Mouse (Mus musculus) neural tube, embryonic 14.5 days (tissue): ENCODE measurements around the gene Park7. TPM values are rescaled to one million over a fixed set of nuclear protein-coding genes. Genes with fewer than 3 reads are reported as not detected.

Source experiments
- ATAC-seq: fragments of 200-750 bp; cut with Nextera tagmentation; 2 replicates; pipeline ENCODE4 v1.8.0; 2017; ENCODE audit warnings: low read depth, mild to moderate bottlenecking, moderate TSS enrichment, moderate library complexity
- H3K27ac ChIP-seq: fragments of 300-500 bp; sonication (generic); 2 replicates; pipeline ENCODE4 v1.5.1; 2014; ENCODE audit warnings: low read depth, mild to moderate bottlenecking, control low read depth, low read length, moderate library complexity, mixed read lengths
- H3K27me3 ChIP-seq: fragments of 300-500 bp; sonication (generic); 2 replicates; pipeline ENCODE4 v1.6.1; 2014; ENCODE audit warnings: low read length; ENCODE audit not compliant: control insufficient read depth, insufficient read depth
- H3K36me3 ChIP-seq: fragments of 300-500 bp; sonication (generic); 2 replicates; pipeline ENCODE4 v1.6.1; 2014; ENCODE audit warnings: low read length, mixed read lengths; ENCODE audit not compliant: control insufficient read depth, insufficient read depth
- H3K4me1 ChIP-seq: fragments of 300-500 bp; sonication (generic); 2 replicates; pipeline ENCODE4 v1.6.1; 2014; ENCODE audit warnings: low read length; ENCODE audit not compliant: control insufficient read depth, insufficient read depth
- H3K4me2 ChIP-seq: fragments of 300-500 bp; sonication (generic); 2 replicates; pipeline ENCODE4 v1.6.1; 2014; ENCODE audit warnings: mild to moderate bottlenecking, low read depth, low read length, control low read depth
- H3K4me3 ChIP-seq: fragments of 300-500 bp; sonication (generic); 2 replicates; pipeline ENCODE4 v1.5.1; 2014; ENCODE audit warnings: low read depth, low read length, control low read depth, mixed read lengths
- H3K9ac ChIP-seq: fragments of 300-500 bp; sonication (generic); replicated peaks from 2 replicates; pipeline ENCODE4 v1.6.1; 2014; ENCODE audit warnings: low read depth, mild to moderate bottlenecking, control low read depth, low read length, mixed read lengths
- H3K9me3 ChIP-seq: fragments of 300-500 bp; sonication (generic); 2 replicates; pipeline ENCODE4 v1.6.1; 2016; ENCODE audit warnings: low read length; ENCODE audit not compliant: control insufficient read depth
- WGBS: fragments of 180-500 bp; shearing (Covaris S2); extraction: QIAGEN DNeasy Blood & Tissue Kit; methylation state at CpG from one replicate; pipeline ENCODE4 v1.1.7; 2014; 5-methylcytosine and 5-hydroxymethylcytosine counted together
- polyA plus RNA-seq: library from polyadenylated mRNA; unstranded; fragments of >200 nt; fragmentation: Nextera tagmentation; extraction: Ambion mirVana; gene quantifications from 2 replicates; pipeline ENCODE4 v1.2.1, GENCODE M21; 2014

The Park7 gene
- polyA plus RNA-seq, result 380 and 397 TPM in 2 replicates

DNA sequence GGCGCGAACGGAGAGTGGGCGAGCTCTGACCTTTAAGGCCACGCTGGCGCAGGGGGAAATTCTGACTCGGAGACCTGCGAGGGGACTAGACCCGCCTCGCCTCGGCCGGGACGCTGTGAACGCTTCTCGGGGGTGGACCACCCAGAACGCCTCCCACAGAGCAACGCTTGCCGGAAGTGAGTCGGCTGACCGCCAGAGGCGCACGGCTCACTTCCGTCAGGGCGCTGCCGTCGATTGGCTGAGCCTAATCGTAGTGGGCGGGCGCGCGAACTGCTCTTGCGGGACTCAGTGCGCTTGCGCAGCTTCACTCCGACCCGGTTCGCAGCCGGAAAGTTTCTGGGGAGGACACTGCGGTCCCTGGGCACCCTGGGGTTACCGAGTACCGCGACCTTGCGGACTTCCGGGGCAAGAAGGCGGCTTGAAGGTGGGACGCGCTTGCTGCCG is at the start of gene Park7, which contains the start of gene Tnfrsf9:
Gene Park7, minus strand, starts transcription at position 148 of the 444 bp plus-strand sequence.
Gene Tnfrsf9, plus strand, starts transcription at position 273 of the 444 bp plus-strand sequence.
- Histone ChIP-seq H3K9me3 (no peaks in the 10 kb centered on the region), H3K27me3 (no peaks in the 10 kb centered on the region), H3K4me1 (peaks cover 11% of the 10 kb centered on the region), H3K9ac (peak within 1 kb of the TSS; percentile 63), H3K36me3 (no peaks in the 10 kb centered on the region), H3K4me2 (peak within 1 kb of the TSS; percentile 57), H3K27ac (peak within 1 kb of the TSS; percentile 61), H3K4me3 (peak within 1 kb of the TSS; percentile 50)
- peak; percentile 84 for ATAC-seq
- under 1% methylated on average over 48 of the region's 48 CpGs for WGBS

DNA sequence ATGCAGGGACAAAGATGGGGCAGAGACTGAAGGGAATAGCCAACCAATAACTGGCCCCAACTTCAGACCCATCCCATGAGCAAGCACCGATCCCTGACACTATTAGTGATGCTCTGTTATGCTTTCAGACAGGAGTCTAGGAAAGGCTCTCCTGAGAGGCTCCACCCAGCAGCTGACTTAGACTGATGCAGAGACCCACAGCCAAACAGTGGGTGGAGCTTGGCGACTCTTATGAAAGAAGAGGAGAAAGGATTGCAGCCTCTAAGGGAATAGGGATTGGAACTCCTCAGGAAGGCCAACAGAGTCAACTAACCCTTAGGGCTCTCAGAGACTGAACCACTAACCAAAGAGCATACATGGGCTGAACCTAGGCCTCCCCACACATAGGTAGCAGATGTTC is 49.5 kb upstream of the Park7 start:
- WGBS, result 80% methylated on average over 2 of the region's 2 CpGs
- H3K4me1 ChIP-seq, result no peaks in the 10 kb centered on the region
- no peak for ATAC-seq
- no peaks in the 10 kb centered on the region for H3K9me3 ChIP-seq
- H3K27ac ChIP-seq, result no peak overlapping the region
- no peaks in the 10 kb centered on the region for H3K27me3 ChIP-seq
- H3K4me3 ChIP-seq, result no peak overlapping the region
- H3K36me3 ChIP-seq, result no peaks in the 10 kb centered on the region
- no peak overlapping the region for H3K9ac ChIP-seq
- H3K4me2 ChIP-seq, result no peak overlapping the region

DNA sequence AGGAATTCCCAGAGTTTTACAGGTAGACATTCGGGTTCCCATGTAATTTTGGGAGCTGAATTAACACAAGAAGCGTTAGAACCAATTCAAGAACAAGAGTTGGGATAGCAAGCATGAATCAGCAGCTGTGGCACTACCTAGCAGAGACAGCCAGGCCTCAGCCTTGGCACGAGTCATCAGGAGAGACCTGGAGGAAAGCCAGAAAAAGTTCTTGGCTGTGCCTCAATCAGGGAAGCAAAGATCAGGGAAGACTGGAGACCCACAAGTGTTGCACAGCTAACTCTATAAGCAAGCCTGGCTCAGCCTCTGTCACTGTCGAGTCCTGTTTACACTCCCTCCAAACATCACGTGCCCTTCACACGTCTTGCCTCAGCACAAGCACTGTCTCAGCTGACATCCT is 48.0 kb upstream of the Park7 start:
- H3K4me2 ChIP-seq, result no peak overlapping the region
- H3K36me3 ChIP-seq, result no peaks in the 10 kb centered on the region
- H3K4me1 ChIP-seq, result no peaks in the 10 kb centered on the region
- no peaks in the 10 kb centered on the region for H3K9me3 ChIP-seq
- no peak for ATAC-seq
- H3K27me3 ChIP-seq, result no peaks in the 10 kb centered on the region
- 67% methylated on average over 6 of the region's 6 CpGs for WGBS
- no peak overlapping the region for H3K9ac ChIP-seq
- no peak overlapping the region for H3K4me3 ChIP-seq
- no peak overlapping the region for H3K27ac ChIP-seq

DNA sequence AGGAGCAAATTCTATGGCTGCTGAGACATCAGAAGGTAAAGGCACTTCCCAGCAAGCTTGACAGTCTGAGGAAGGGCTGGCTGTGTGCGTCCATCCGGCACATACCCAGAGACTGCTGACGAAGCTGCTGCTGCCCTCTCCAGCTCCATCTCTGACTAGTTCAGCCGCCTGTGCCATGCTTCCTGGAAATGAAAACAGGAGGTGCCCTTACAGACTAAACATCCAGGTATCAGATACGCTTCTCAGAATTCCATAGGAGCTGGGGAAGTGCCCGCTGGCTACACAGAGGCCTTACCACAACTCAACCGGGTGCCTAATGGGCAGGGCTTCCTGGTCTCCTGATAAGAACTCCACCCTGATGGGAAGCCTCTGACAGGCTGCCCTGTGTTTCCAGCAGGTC is 44.3 kb upstream of the Park7 start:
- H3K4me2 ChIP-seq, result no peak overlapping the region
- H3K4me3 ChIP-seq, result no peak overlapping the region
- no peaks in the 10 kb centered on the region for H3K27me3 ChIP-seq
- H3K4me1 ChIP-seq, result no peaks in the 10 kb centered on the region
- H3K9ac ChIP-seq, result no peak overlapping the region
- H3K36me3 ChIP-seq, result no peaks in the 10 kb centered on the region
- no peaks in the 10 kb centered on the region for H3K9me3 ChIP-seq
- 78% methylated on average over 7 of the region's 7 CpGs for WGBS
- no peak for ATAC-seq
- no peak overlapping the region for H3K27ac ChIP-seq

DNA sequence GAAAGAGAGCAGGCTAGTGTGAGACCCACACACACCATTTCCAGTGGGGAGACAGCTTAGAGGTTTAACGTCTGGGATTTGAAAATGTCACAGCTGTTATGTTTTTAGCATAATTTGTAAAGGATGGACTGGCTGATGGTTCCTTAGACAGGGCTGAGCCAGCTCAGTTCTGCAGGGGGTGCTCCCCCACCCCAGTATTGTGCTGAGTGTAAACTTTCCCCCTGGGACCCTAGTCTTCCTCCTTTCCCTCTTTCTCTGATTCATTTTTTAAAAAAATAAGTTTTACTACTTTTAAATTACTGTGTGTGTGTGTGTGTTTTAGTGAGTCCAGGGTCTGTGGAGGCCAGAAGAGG is 42.8 kb upstream of the Park7 start:
- Histone ChIP-seq H3K27me3 (no peaks in the 10 kb centered on the region), H3K9ac (no peak overlapping the region; the same call in 1 of the 2 replicates), H3K4me1 (no peaks in the 10 kb centered on the region), H3K9me3 (no peaks in the 10 kb centered on the region), H3K27ac (peak overlapping the region; percentile 69), H3K4me3 (no peak overlapping the region), H3K4me2 (no peak overlapping the region), H3K36me3 (no peaks in the 10 kb centered on the region)
- WGBS, result 36% methylated on average over 1 of the region's 1 CpGs
- no peak for ATAC-seq

DNA sequence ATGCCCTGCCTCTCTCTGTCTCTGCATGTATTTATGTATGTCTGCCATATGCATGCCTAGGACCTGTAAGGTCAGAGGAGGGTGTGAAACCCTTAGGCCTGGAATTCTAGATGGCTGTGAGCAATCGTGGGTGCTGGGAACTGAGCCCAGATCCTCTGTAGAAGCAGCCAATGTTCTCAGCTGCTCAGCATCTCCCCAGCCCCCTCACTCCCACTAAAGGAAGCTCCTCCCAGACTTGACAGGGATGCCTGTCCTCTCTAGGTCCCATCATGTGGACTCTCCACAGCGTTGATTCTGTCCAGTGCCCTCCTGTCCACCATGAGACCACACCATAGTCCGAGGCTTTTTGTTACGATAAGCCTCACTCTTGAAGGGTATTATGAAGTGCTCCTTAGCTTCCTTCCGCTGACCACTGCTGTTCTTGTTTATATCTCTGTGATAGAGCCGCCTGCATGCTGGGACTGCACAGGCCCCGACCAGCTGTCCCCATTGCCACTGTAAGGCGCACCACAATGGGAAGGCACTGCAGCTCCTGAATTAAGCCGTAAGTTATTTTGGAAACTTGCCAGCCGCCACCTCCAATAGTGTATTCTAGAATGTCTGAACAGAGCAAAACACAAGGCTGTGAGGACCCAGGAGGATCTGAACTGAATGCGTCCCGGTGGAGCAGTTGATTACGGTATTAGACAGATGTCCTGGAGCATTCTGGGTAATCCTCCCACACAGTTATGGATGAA is 42.3 kb upstream of the Park7 start:
- WGBS, result 35% methylated on average over 13 of the region's 13 CpGs
- H3K9me3 ChIP-seq, result no peaks in the 10 kb centered on the region
- peak overlapping the region; percentile 69 for H3K27ac ChIP-seq
- H3K4me2 ChIP-seq, result no peak overlapping the region
- peak; percentile 94 for ATAC-seq
- H3K4me1 ChIP-seq, result no peaks in the 10 kb centered on the region
- H3K36me3 ChIP-seq, result no peaks in the 10 kb centered on the region
- no peak overlapping the region for H3K4me3 ChIP-seq
- no peaks in the 10 kb centered on the region for H3K27me3 ChIP-seq
- H3K9ac ChIP-seq, result peak overlapping the region; percentile 8; the same call in 1 of the 2 replicates

DNA sequence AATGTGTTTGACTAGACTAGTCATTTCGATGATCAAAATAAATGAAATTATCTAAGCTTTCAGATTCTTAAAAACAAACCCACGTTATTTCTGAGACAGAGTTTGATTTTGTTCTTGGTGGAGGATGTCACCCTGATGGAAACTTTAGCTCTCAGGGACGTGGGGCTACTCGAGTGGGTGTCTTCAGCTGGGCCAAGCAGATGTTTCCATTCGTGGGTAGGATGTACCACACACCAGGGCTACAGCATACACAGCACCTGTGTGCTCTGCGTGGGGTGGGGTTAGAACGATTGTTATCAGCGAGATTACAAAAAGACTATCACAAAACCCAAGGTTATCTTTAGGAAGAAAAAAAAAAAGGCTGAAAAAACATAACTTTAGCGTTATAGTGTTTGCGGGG is 36.7 kb upstream of the Park7 start:
- Histone ChIP-seq H3K4me1 (no peaks in the 10 kb centered on the region), H3K27me3 (no peaks in the 10 kb centered on the region), H3K36me3 (no peaks in the 10 kb centered on the region), H3K9ac (no peak overlapping the region), H3K9me3 (no peaks in the 10 kb centered on the region), H3K4me2 (no peak overlapping the region), H3K4me3 (no peak overlapping the region), H3K27ac (no peak overlapping the region)
- ATAC-seq, result no peak
- WGBS, result 91% methylated on average over 10 of the region's 10 CpGs

DNA sequence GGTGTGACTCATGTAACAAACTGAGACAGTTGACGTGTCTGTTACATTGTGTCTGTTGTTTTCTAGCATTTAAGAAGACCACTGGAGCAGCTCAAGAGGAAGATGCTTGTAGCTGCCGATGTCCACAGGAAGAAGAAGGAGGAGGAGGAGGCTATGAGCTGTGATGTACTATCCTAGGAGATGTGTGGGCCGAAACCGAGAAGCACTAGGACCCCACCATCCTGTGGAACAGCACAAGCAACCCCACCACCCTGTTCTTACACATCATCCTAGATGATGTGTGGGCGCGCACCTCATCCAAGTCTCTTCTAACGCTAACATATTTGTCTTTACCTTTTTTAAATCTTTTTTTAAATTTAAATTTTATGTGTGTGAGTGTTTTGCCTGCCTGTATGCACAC is 30.5 kb upstream of the Park7 start:
- Histone ChIP-seq H3K4me1 (no peaks in the 10 kb centered on the region), H3K27me3 (no peaks in the 10 kb centered on the region), H3K36me3 (no peaks in the 10 kb centered on the region), H3K9ac (no peak overlapping the region), H3K9me3 (no peaks in the 10 kb centered on the region), H3K27ac (no peak overlapping the region), H3K4me2 (no peak overlapping the region), H3K4me3 (no peak overlapping the region)
- ATAC-seq, result no peak
- WGBS, result 100% methylated on average over 7 of the region's 7 CpGs

DNA sequence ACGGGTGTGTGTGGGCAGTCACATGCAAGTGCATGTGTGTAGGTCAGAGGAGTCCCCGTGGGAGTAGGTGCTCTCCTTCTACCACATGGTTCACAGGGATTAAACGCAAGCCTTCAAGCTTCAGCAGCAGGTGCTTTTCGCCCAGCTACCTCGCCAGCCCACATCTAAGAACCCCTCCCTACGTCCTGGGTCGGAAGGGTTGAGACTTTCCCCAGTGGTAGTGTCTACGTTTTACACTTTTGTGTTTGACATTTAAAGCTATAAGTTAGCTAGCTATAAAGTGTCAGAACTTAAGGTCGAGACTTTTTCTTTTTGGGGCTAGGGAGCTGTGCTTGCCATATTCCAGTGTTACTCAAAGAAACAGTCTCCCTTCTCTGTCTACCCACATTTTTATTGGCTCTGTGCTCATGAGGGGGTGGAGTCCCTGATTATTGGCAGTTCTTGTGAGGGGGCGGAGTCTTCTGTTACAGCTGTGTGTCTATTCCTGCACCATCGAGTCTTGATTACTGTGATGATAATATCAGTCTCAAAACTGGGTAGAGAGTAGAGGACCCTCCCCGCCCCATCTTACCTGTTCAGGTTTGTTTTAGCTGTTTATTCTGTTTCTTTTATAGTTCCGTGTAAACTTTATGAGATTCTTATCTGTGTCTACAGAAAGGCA is 25.9 kb upstream of the Park7 start:
- Histone ChIP-seq H3K9me3 (no peaks in the 10 kb centered on the region), H3K27ac (no peak overlapping the region), H3K4me3 (no peak overlapping the region), H3K36me3 (no peaks in the 10 kb centered on the region), H3K9ac (no peak overlapping the region), H3K27me3 (no peaks in the 10 kb centered on the region), H3K4me1 (no peaks in the 10 kb centered on the region), H3K4me2 (no peak overlapping the region)
- ATAC-seq, result no peak
- 64% methylated on average over 13 of the region's 13 CpGs for WGBS
